Mouse (Mus musculus): Measurements from ENCODE around the gene Rnase9.
"Not testable (repeated sequence)": the region's sequence is repeated elsewhere in the genome, so short reads cannot be mapped to it uniquely, and the experiment has no call there.

Gene Rnase9

DNA sequence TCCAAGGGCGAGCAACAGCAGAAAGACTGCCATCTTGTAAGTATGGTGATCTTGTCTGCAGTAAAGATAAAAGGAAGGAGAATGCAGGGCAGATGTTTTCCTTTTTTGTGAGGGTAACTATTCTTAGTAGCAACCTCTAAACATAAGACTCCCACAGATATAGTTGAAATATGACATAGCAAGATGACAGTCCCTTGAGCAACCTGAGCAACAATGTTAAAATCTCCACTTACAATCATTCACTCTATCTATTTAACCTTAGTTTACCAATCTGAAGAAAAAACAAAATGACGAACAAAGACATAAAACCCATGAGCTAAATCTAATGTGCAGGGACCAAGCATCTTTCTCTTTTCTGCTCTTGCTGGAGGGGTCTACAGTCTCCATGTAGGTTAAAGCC is 8.4 kb upstream of the Rnase9 start, which contains the start of gene Rnase11:
Gene Rnase11, minus strand, starts transcription at position 101 of the 400 bp plus-strand sequence.
- no peak for DNase-seq (ENCODE audit: low spot score in 2 of 2)

- no peak for DNase-seq (ENCODE audit: low spot score in 2 of 2)
These were observed 6.2 kb upstream of the Rnase9 start for GRCm38 (mm10) chr14:51047846-51048245.

GRCm38 (mm10) chr14:51036214-51036613 is 5.5 kb downstream of the Rnase9 start:
- no peak for DNase-seq (ENCODE audit: low spot score in 2 of 2)

GRCm38 (mm10) chr14:51035206-51035605 is 6.5 kb downstream of the Rnase9 start:
- no peak for DNase-seq (ENCODE audit: low spot score in 2 of 2)

- DNase-seq (ENCODE audit: low spot score in 2 of 2): no peak
These were observed 14.1 kb downstream of the Rnase9 start for GRCm38 (mm10) chr14:51027387-51028155.

DNA sequence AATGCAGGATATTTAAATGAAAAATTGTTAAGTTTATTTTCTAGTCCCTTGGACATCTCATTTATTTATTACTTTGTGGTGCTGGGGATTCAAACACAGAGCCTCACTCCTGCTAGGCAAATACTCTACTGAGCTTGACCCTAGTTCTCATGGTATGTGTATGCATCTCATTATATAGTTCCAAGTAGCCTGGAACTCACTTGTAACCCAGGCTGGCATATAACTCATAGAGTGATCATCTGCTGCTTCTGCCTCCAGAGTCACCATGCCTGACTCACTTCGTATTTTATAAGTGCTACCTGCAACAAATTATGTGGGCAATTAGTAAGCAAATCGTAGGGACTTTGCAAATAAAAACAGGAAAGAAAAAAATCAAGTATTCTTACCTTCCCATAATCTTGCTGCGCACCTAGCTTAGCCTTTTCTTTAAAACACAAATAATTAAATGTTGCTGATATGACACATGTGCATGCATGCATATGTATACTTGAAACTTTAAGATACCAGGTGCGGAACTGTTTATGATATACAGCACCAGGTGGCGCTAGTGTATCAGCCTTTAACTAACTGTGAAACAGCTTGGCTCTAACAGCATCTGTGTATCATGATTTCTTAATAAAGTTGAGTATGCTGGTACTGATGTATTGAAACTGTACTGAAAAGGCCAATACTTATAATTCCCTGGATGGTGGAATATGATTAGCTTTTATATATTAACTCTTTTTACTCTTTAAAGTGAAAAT is 15.1 kb downstream of the Rnase9 start:
- peak; percentile 43 to 68 for DNase-seq (ENCODE audit: low spot score in 2 of 2)

DNA sequence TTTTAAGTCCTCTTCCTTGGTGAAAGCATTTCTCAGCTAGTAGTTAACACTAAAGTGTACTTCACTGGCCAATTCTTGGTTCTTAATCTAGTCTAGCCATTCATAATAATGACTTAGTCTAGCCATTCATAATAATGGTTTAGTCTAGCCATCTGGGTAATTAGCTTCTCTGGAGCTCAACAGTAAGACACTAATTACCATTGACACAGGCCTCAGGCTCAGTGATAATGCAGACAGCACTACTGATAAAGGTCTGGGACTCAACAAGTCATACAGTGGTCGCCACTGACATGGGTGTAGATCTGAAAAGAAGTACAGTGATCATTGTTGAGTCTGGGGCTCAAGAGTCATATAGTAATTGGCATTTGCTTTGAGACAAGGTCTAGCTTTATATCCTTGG is 16.8 kb downstream of the Rnase9 start:
- DNase-seq (ENCODE audit: low spot score in 2 of 2): no peak

DNA sequence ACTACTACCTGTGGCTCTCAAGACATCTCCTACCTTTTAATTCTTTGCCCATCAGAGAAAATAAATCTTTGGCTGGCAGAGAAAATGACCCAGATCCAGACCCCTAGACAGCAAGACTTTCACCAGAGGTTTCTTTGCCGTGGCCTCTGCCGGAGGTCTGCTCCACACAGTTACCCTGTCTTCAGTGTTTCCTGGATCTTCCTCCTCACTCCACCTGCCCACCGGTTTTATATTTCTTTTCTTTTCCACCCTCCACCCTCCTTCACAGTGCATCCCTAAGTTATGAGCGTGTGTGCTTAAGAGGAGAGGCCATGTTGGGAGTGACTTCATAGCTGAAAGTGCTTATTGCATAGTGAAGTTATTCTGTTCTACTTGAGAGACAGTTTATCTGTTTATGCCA is 18.2 kb downstream of the Rnase9 start:
- DNase-seq (ENCODE audit: low spot score in 2 of 2): no peak

- peak in 1 of 2 experiments; percentile 20 for DNase-seq (ENCODE audit: low spot score in 2 of 2)
These were observed 24.4 kb downstream of the Rnase9 start for GRCm38 (mm10) chr14:51017256-51017655.

GRCm38 (mm10) chr14:51015780-51016179 is 25.9 kb downstream of the Rnase9 start:
- DNase-seq (ENCODE audit: low spot score in 2 of 2): no peak

DNA sequence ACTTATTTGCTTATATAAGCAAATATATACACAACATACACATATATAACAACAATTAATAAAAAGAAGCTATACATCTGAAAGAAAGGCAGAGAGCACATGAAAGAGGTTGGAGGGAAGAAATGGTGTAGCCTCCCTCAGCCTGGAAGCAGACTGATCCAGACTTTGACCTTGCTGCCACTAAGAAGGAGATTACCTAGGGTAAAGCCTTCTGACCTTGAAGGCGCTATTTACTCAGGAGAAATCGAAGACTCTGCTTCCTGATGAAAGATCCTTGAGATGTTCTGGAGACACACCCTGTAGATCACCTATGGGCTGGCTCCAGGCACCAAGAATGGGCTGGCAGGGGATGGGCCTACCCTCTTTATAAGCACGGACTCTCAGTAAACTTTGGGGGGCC is 26.9 kb downstream of the Rnase9 start:
- DNase-seq (ENCODE audit: low spot score in 2 of 2): not testable (repeated sequence)

- no peak for DNase-seq (ENCODE audit: low spot score in 2 of 2)
These were observed 32.1 kb downstream of the Rnase9 start for GRCm38 (mm10) chr14:51009572-51009971.

DNA sequence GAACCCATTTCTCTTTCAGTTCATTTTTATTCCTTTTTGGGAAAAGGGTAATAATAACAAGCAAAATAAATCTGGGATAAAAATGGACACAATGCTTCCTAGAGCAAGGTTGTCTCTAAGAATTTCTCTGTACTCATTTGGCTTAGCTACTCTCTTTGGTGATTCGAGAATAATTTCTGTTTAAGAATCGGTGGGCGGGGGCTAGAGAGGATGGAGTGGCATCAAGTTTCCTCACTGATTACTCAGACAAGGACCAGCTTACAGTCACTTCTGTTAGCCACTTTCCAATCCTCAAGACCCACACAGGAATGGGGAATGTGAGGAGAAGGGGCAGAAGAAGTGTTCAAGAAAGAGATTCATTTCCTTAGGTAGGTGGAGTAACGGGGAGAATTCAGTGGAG is 32.9 kb downstream of the Rnase9 start:
- no peak for DNase-seq (ENCODE audit: low spot score in 2 of 2)

DNA sequence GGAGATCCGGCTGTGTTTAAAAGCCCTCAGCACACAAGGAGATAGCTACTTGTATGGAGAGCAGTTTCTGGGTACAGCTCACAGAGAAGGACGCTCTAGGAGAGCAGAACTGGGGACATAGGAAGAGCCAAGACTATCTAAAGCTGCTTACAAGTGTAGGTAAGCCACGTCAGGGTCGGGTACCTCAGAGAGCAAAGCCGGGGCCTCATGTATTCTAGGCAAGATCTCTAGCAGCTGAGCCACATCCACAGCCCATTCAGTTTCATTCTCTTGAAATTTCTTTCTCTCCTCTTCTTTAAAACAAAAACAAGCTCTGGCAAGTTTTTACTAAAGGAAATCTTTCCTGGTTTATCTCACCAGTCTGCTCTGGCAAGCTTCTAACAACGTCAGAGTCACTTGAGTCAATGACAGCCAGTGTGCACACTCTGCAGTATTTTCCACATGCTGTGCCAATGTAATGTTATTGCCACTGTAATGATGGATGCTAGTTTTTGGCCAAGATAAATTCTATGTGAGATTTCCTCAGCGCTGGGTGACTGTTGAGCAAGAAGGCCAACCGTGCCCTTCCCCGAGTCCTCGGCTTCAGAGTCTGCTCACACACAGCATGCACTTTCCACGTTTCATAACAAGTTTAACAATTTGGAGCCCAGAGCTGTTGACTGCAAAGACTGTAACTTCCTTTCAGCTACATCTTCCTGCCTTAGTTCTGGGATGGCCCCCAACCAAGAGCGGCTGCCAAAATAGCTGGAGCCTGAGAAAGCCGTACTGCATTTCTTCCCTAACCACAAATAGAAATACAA is 33.6 kb downstream of the Rnase9 start:
- DNase-seq (ENCODE audit: low spot score in 2 of 2): peak; percentile 25 to 75

DNA sequence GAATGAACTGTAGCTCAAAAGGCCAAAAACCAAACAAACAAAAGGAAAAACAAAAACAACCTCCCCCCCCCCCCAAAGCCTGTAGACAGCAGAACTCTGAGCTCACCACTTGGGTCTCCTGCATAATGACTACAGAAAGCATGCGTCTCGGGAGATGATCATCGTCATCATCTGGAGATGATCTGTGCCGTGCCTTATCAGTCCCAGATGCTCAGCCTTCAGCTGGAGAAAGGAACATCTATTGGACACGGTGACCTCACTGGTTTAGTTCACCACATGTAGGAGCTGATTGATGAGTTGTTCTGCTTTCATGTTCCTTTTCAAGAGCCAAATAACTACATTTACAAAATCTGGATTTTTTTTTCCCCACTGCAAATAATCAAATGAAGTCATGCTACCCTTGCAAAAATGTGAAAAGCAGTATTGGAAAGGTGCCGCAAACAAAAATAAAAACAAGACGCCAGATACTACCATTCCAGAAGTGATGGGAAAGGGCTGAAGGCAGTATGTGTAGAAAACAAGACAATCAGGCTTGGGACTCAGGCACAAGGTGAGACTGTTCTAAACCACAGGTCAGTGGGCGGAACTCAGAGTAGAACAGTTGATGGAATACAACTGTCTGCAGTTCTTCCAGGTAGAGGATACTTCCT is 34.4 kb downstream of the Rnase9 start, which contains the start of gene Rnase10:
Gene Rnase10, plus strand, starts transcription at position 600 of the 650 bp plus-strand sequence.
- DNase-seq (ENCODE audit: low spot score in 2 of 2): no peak

- DNase-seq (ENCODE audit: low spot score in 2 of 2): no peak
These were observed 43.5 kb downstream of the Rnase9 start for GRCm38 (mm10) chr14:50997999-50998666.

DNA sequence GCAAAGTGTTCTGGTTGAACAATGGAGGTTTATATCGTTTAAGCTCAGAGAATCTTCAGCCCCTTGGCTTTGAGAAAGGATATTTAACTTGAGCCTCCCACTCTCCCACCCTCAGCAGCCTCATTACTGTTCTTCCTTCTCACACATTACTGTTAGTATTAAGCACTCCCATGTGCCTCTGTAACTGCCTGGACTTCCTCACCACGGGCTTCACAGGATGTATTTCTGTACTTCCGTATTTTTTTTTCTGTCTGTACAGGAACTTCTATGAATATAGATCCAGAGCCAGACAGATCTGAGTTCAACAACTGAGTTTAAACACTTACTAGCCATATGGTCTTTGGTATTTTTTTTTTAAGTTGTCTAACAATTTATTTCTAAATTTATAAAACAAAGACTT is 44.6 kb downstream of the Rnase9 start:
- DNase-seq (ENCODE audit: low spot score in 2 of 2): no peak

DNA sequence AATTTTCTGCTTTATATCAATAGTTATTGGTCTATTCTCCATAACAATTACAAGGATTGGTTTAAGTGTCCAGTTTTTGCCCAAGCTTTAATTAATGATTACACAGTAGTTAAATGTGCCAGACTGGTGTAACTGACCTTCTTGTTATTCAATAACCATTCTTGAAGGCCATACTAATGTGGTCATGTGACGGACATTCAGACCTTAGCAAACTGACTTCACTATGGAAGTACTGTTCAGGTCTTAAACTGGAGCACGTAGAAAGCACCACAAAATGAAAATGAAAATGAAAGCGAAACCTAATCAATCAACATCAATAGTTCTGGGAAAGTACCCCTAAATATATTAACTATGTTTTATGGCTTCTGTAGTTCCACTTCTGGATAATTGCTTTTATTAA is 50.6 kb downstream of the Rnase9 start:
- no peak for DNase-seq (ENCODE audit: low spot score in 2 of 2)

Measured in urinary bladder, postnatal 36 days (tissue).